Mouse (Mus musculus): ENCODE data around the gene Cyp3a59. TPM values are rescaled to one million over a fixed set of nuclear protein-coding genes. Genes with fewer than 3 reads are reported as not detected.
"Not testable (repeated sequence)": the region's sequence is repeated elsewhere in the genome, so short reads cannot be mapped to it uniquely, and the experiment has no call there.

Cyp3a59 gene
- not detected for total RNA-seq (2021)

- DNase-seq; intact Hi-C loops (cut with DNase I): not testable (repeated sequence)
Observed at GRCm38 (mm10) chr5:146078945-146079344, at the start of gene Cyp3a59. Gene Cyp3a59, plus strand, starts transcription at chr5:146079257.

GRCm38 (mm10) chr5:146070099-146070498 is 9.0 kb upstream of the Cyp3a59 start:
- intact Hi-C loops (cut with DNase I) = no loop called here
- DNase-seq = no peak

- intact Hi-C loops (cut with DNase I) = no loop called here
- DNase-seq = no peak
Observed at GRCm38 (mm10) chr5:146147903-146148302, 68.8 kb downstream of the Cyp3a59 start.

GRCm38 (mm10) chr5:146150454-146150853 is 71.4 kb downstream of the Cyp3a59 start:
- intact Hi-C loops (cut with DNase I) = no loop called here
- no peak for DNase-seq

GRCm38 (mm10) chr5:146158326-146158725 is 79.3 kb downstream of the Cyp3a59 start:
- intact Hi-C loops (cut with DNase I); DNase-seq: not testable (repeated sequence)

GRCm38 (mm10) chr5:146160439-146160838 is 81.4 kb downstream of the Cyp3a59 start, which contains the start of gene Gm5565:
Gene Gm5565, minus strand, starts transcription at chr5:146160539.
- intact Hi-C loops (cut with DNase I); DNase-seq: not testable (repeated sequence)

Other genes with a start within 250 kb of the Cyp3a59 start
- not detected for gene Cyp3a11, start 199.3 kb upstream of the Cyp3a59 start, total RNA-seq (2021)
- not detected for gene Cyp3a25, start 69.6 kb upstream of the Cyp3a59 start, total RNA-seq (2021)
- gene Gm5565, start 81.3 kb downstream of the Cyp3a59 start, total RNA-seq (2021) = not detected
- not detected for gene Gm6309, start 91.5 kb downstream of the Cyp3a59 start, total RNA-seq (2021)
- 1 to 10 TPM in 1 of 2 experiments, not detected in 1; 1.1 TPM for gene 1700001J03Rik, start 106.0 kb downstream of the Cyp3a59 start, total RNA-seq (2021)
- gene Rnf6, start 142.3 kb downstream of the Cyp3a59 start, total RNA-seq (2021) = 10 to 100 TPM; 22.8 to 24.1 TPM
- gene Cdk8, start 152.0 kb downstream of the Cyp3a59 start, total RNA-seq (2021) = 10 to 100 TPM; 56.0 to 57.1 TPM